In the genomic region with DNA sequence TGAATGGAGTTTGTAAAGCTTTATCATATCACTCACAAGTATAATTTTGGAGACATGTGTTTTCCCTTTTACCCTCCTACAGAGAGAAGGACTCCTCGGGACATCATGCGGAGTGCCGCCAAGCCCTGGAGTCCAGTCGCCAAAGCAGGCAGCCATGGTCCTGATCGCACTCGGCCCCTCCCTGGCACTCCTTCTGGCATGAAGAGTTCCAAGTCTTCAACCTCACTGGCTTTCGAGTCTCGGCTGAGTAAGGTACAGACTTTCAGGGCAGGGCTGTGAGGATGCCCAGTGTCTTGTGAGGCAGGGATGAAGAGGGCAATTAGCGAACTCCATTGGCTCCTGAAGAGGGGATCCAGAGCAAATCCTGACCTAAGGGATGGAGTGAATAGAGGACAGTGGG, we compare ENCODE assay signal across 17 mouse cellular contexts.
"Had no signal": no experiment of that assay in that cellular context is flagged by ENCODE, and none has a peak within 500 bp of the region (broad histone marks: within the 10 kb centered on the region; RNA-seq: fewer than 3 reads in every experiment).

No protein-coding gene starts in this region.

- DNase-seq: kidney, adult 8-10 months; kidney, postnatal 10 days; kidney, postnatal 36 days; layer of hippocampus, postnatal 36 days; liver, embryonic 13.5 days; right cerebral cortex, adult 18-20 months; right cerebral cortex, postnatal 14 days; right cerebral cortex, postnatal 4 days; thymus, adult 2 months; thymus, postnatal 14 days; thymus, postnatal 4 days had no signal

- ATAC-seq: lung, postnatal 0 days; midbrain, embryonic 13.5 days had no signal

- H3K4me3 ChIP-seq: kidney, embryonic 15.5 days; left cerebral cortex, adult 2 months; liver, embryonic 13.5 days; midbrain, embryonic 13.5 days had no signal

- H3K27me3 ChIP-seq: kidney, embryonic 15.5 days; liver, embryonic 13.5 days; midbrain, embryonic 13.5 days had no signal

- H3K27ac ChIP-seq: kidney, embryonic 15.5 days; left cerebral cortex, adult 2 months; liver, embryonic 13.5 days; macrophage; midbrain, embryonic 13.5 days; stomach, postnatal 0 days had no signal
